Mouse (Mus musculus): ENCODE data around the gene Cish. TPM values are rescaled to one million over a fixed set of nuclear protein-coding genes. Genes with fewer than 3 reads are reported as not detected.

Gene Cish
- polyA plus RNA-seq, 1 experiment from 2014 or later, result 9.5 TPM

GRCm38 (mm10) chr9:107271177-107271938, 24.5 kb upstream of the Cish start:
- no peak for ATAC-seq (ENCODE audit: insufficient number of reproducible peaks, insufficient read depth, low FRiP score, low read depth)
- H3K9me3 ChIP-seq (ENCODE audit: control insufficient read depth, low read depth, low read length), result no peaks in the 10 kb centered on the region
- H3K9ac ChIP-seq (replicated peaks; ENCODE audit: low read depth, low read length), result no peak overlapping the region
- H3K4me2 ChIP-seq (replicated peaks; ENCODE audit: low read depth, low read length), result no peak overlapping the region
- 77% methylated on average over 7 of the region's 7 CpGs for WGBS
- no peaks in the 10 kb centered on the region for H3K27me3 ChIP-seq (ENCODE audit: control insufficient read depth, insufficient read depth, low read length)
- no peaks in the 10 kb centered on the region for H3K4me1 ChIP-seq (ENCODE audit: control insufficient read depth, insufficient read depth, low read length)
- H3K27ac ChIP-seq (ENCODE audit: low read length), result no peak overlapping the region
- H3K36me3 ChIP-seq (ENCODE audit: control insufficient read depth, insufficient read depth, low read length), result no peaks in the 10 kb centered on the region
- H3K4me3 ChIP-seq (ENCODE audit: low read depth, low read length), result no peak overlapping the region

GRCm38 (mm10) chr9:107272284-107272683, 23.5 kb upstream of the Cish start:
- no peak for ATAC-seq (ENCODE audit: insufficient number of reproducible peaks, insufficient read depth, low FRiP score, low read depth)
- Histone ChIP-seq H3K27ac (ENCODE audit: low read length) (no peak overlapping the region), H3K36me3 (ENCODE audit: control insufficient read depth, insufficient read depth, low read length) (no peaks in the 10 kb centered on the region), H3K4me2 (replicated peaks; ENCODE audit: low read depth, low read length) (no peak overlapping the region), H3K27me3 (ENCODE audit: control insufficient read depth, insufficient read depth, low read length) (no peaks in the 10 kb centered on the region), H3K4me3 (ENCODE audit: low read depth, low read length) (no peak overlapping the region), H3K4me1 (ENCODE audit: control insufficient read depth, insufficient read depth, low read length) (no peaks in the 10 kb centered on the region), H3K9ac (replicated peaks; ENCODE audit: low read depth, low read length) (no peak overlapping the region), H3K9me3 (ENCODE audit: control insufficient read depth, low read depth, low read length) (no peaks in the 10 kb centered on the region)
- WGBS, result 63% methylated on average over 4 of the region's 4 CpGs

GRCm38 (mm10) chr9:107273184-107273583, 22.6 kb upstream of the Cish start:
- Histone ChIP-seq H3K27ac (ENCODE audit: low read length) (no peak overlapping the region), H3K9me3 (ENCODE audit: control insufficient read depth, low read depth, low read length) (no peaks in the 10 kb centered on the region), H3K4me3 (ENCODE audit: low read depth, low read length) (no peak overlapping the region), H3K9ac (replicated peaks; ENCODE audit: low read depth, low read length) (no peak overlapping the region), H3K4me2 (replicated peaks; ENCODE audit: low read depth, low read length) (no peak overlapping the region), H3K4me1 (ENCODE audit: control insufficient read depth, insufficient read depth, low read length) (no peaks in the 10 kb centered on the region), H3K27me3 (ENCODE audit: control insufficient read depth, insufficient read depth, low read length) (no peaks in the 10 kb centered on the region), H3K36me3 (ENCODE audit: control insufficient read depth, insufficient read depth, low read length) (no peaks in the 10 kb centered on the region)
- WGBS, result 76% methylated on average over 10 of the region's 10 CpGs
- no peak for ATAC-seq (ENCODE audit: insufficient number of reproducible peaks, insufficient read depth, low FRiP score, low read depth)

GRCm38 (mm10) chr9:107274751-107275150, 21.1 kb upstream of the Cish start:
- WGBS, result 89% methylated on average over 6 of the region's 6 CpGs
- no peak overlapping the region for H3K27ac ChIP-seq (ENCODE audit: low read length)
- no peak overlapping the region for H3K4me2 ChIP-seq (replicated peaks; ENCODE audit: low read depth, low read length)
- no peak overlapping the region for H3K4me3 ChIP-seq (ENCODE audit: low read depth, low read length)
- no peak overlapping the region for H3K9ac ChIP-seq (replicated peaks; ENCODE audit: low read depth, low read length)
- no peaks in the 10 kb centered on the region for H3K36me3 ChIP-seq (ENCODE audit: control insufficient read depth, insufficient read depth, low read length)
- no peak for ATAC-seq (ENCODE audit: insufficient number of reproducible peaks, insufficient read depth, low FRiP score, low read depth)
- peaks cover 7% of the 10 kb centered on the region; the same call in 1 of the 2 replicates for H3K4me1 ChIP-seq (ENCODE audit: control insufficient read depth, insufficient read depth, low read length)
- no peaks in the 10 kb centered on the region for H3K27me3 ChIP-seq (ENCODE audit: control insufficient read depth, insufficient read depth, low read length)
- no peaks in the 10 kb centered on the region for H3K9me3 ChIP-seq (ENCODE audit: control insufficient read depth, low read depth, low read length)

GRCm38 (mm10) chr9:107275710-107276109, 20.1 kb upstream of the Cish start:
- Histone ChIP-seq H3K9ac (replicated peaks; ENCODE audit: low read depth, low read length) (no peak overlapping the region), H3K4me2 (replicated peaks; ENCODE audit: low read depth, low read length) (no peak overlapping the region), H3K4me1 (ENCODE audit: control insufficient read depth, insufficient read depth, low read length) (peaks cover 15% of the 10 kb centered on the region), H3K4me3 (ENCODE audit: low read depth, low read length) (no peak overlapping the region), H3K27ac (ENCODE audit: low read length) (no peak overlapping the region), H3K27me3 (ENCODE audit: control insufficient read depth, insufficient read depth, low read length) (no peaks in the 10 kb centered on the region), H3K9me3 (ENCODE audit: control insufficient read depth, low read depth, low read length) (no peaks in the 10 kb centered on the region), H3K36me3 (ENCODE audit: control insufficient read depth, insufficient read depth, low read length) (no peaks in the 10 kb centered on the region)
- no peak for ATAC-seq (ENCODE audit: insufficient number of reproducible peaks, insufficient read depth, low FRiP score, low read depth)
- WGBS, result 91% methylated on average over 5 of the region's 5 CpGs

GRCm38 (mm10) chr9:107277603-107278002, 18.2 kb upstream of the Cish start:
- no peak for ATAC-seq (ENCODE audit: insufficient number of reproducible peaks, insufficient read depth, low FRiP score, low read depth)
- Histone ChIP-seq H3K9me3 (ENCODE audit: control insufficient read depth, low read depth, low read length) (no peaks in the 10 kb centered on the region), H3K4me2 (replicated peaks; ENCODE audit: low read depth, low read length) (no peak overlapping the region), H3K9ac (replicated peaks; ENCODE audit: low read depth, low read length) (no peak overlapping the region), H3K36me3 (ENCODE audit: control insufficient read depth, insufficient read depth, low read length) (no peaks in the 10 kb centered on the region), H3K4me1 (ENCODE audit: control insufficient read depth, insufficient read depth, low read length) (peaks cover 15% of the 10 kb centered on the region), H3K4me3 (ENCODE audit: low read depth, low read length) (no peak overlapping the region), H3K27ac (ENCODE audit: low read length) (no peak overlapping the region), H3K27me3 (ENCODE audit: control insufficient read depth, insufficient read depth, low read length) (no peaks in the 10 kb centered on the region)
- WGBS, result 80% methylated on average over 7 of the region's 7 CpGs

GRCm38 (mm10) chr9:107278126-107278525, 17.7 kb upstream of the Cish start:
- Histone ChIP-seq H3K9me3 (ENCODE audit: control insufficient read depth, low read depth, low read length) (no peaks in the 10 kb centered on the region), H3K4me3 (ENCODE audit: low read depth, low read length) (no peak overlapping the region), H3K4me1 (ENCODE audit: control insufficient read depth, insufficient read depth, low read length) (peaks cover 15% of the 10 kb centered on the region), H3K4me2 (replicated peaks; ENCODE audit: low read depth, low read length) (no peak overlapping the region), H3K27ac (ENCODE audit: low read length) (no peak overlapping the region), H3K36me3 (ENCODE audit: control insufficient read depth, insufficient read depth, low read length) (no peaks in the 10 kb centered on the region), H3K9ac (replicated peaks; ENCODE audit: low read depth, low read length) (no peak overlapping the region), H3K27me3 (ENCODE audit: control insufficient read depth, insufficient read depth, low read length) (no peaks in the 10 kb centered on the region)
- ATAC-seq (ENCODE audit: insufficient number of reproducible peaks, insufficient read depth, low FRiP score, low read depth), result no peak
- WGBS, result 57% methylated on average over 4 of the region's 4 CpGs

- H3K4me2 ChIP-seq (replicated peaks; ENCODE audit: low read depth, low read length), result no peak overlapping the region
- no peaks in the 10 kb centered on the region for H3K27me3 ChIP-seq (ENCODE audit: control insufficient read depth, insufficient read depth, low read length)
- H3K4me1 ChIP-seq (ENCODE audit: control insufficient read depth, insufficient read depth, low read length), result peaks cover 15% of the 10 kb centered on the region
- peak overlapping the region; percentile 68; the same call in 1 of the 2 replicates for H3K27ac ChIP-seq (ENCODE audit: low read length)
- no peak overlapping the region for H3K4me3 ChIP-seq (ENCODE audit: low read depth, low read length)
- ATAC-seq (ENCODE audit: insufficient number of reproducible peaks, insufficient read depth, low FRiP score, low read depth), result 0 out of 2 replicates have a peak, but pooled peaks have one; percentile 20
- WGBS, result 50% methylated on average over 8 of the region's 8 CpGs
- H3K36me3 ChIP-seq (ENCODE audit: control insufficient read depth, insufficient read depth, low read length), result no peaks in the 10 kb centered on the region
- no peak overlapping the region for H3K9ac ChIP-seq (replicated peaks; ENCODE audit: low read depth, low read length)
- no peaks in the 10 kb centered on the region for H3K9me3 ChIP-seq (ENCODE audit: control insufficient read depth, low read depth, low read length)
Observed at GRCm38 (mm10) chr9:107278527-107279377, 17.1 kb upstream of the Cish start.

Measured in stomach, embryonic 14.5 days (tissue).